Mouse (Mus musculus) NIH3T3 (cell line): ENCODE measurements at regions not wholly inside any gene's neighbourhood (a gene's known extent, or its start where the extent isn't known, plus 50 kb on each side); places are given as distances from the start of the nearest gene placed in this dataset.

Experiments used
- DNase-seq: peaks from one replicate; pipeline ENCODE4 v3.0.0-alpha.2; 2012; ENCODE audit warnings: low read depth

- DNase-seq = peak; percentile 46
Observed at GRCm38 (mm10) chr6:147964739-147965138, 82.3 kb upstream of the Far2 start.

- no peak for DNase-seq
Observed at GRCm38 (mm10) chr6:147970162-147970608, 76.9 kb upstream of the Far2 start.

- no peak for DNase-seq
Observed at GRCm38 (mm10) chr6:147972552-147972951, 74.5 kb upstream of the Far2 start.

GRCm38 (mm10) chr6:147973059-147973458 is 74.0 kb upstream of the Far2 start:
- no peak for DNase-seq

- DNase-seq = no peak
Observed at GRCm38 (mm10) chr6:147975917-147976316, 71.1 kb upstream of the Far2 start.

GRCm38 (mm10) chr6:147989381-147989780 is 57.7 kb upstream of the Far2 start:
- DNase-seq = no peak
